Mouse (Mus musculus) stomach, postnatal 0 days (tissue): ENCODE data around the gene Pramel1.

Experiments
- CTCF ChIP-seq: IDR thresholded peaks from 2 replicates; pipeline ENCODE4 v1.5.1; 2016; ENCODE audit warnings: antibody characterized with exemption, low read depth, mild to moderate bottlenecking, moderate library complexity
- EP300 ChIP-seq: optimal IDR thresholded peaks from 2 replicates; pipeline ENCODE3; 2016; ENCODE audit warnings: antibody characterized with exemption

GRCm38 (mm10) chr4:143361520-143361919, 32.7 kb upstream of the Pramel1 start:
- TF ChIP-seq CTCF (no peak), EP300 (no peak)
